Mouse (Mus musculus): Measurements from ENCODE around the gene Tmprss6. TPM values are rescaled to one million over a fixed set of nuclear protein-coding genes. Genes with fewer than 3 reads are reported as not detected.

Tmprss6 gene
- total RNA-seq, 1 experiment from 2014 or later, result 37.6 TPM

DNA sequence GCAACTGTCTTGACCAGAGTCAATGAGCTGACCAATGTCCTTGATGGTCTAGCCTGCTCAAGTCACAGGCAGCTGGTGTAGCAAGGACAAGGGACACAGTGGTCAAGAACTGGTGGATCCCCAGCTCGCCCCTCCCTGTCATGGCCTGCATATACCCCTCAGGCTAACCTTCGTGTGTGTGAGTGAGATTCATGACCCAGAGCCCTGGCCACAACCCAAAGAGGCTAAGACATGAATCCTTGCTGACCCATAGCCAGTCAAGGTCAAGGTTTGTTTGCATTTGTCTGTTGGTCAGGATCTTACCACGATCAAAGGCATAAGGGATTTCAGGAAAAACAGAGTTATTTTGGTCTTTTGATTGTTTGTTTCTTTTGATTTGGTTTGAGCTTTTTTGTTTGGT lies 14.1 kb upstream of the Tmprss6 start:
- DNase-seq, result peak; percentile 60

DNA sequence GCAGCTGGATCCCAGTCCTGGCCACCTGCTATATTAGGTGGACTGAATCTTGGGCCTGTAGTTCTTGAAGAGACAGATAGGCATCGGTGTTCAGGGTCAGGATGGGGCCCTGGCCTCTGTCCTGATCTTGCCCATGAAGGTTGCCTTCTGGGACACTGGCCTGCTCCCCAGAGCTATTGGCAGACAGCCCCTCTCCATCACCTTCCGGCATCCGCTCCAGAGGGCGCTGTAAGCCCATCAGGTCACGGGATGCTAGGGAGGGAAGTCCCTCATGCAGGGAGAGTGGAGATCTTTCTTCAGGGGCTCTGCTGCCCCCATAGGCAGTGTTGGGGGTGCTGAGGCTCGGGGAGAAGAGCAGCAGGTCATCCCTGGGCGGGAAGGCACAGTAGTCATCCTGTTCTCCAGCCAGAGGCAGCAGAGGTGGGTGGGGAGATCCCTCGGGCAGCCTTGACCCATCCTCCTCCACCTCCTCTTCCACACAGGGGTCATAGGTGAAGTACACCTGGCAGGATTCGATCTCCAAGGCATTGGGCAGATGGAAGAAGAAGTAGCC lies 13.1 kb upstream of the Tmprss6 start:
- peak; percentile 56 for DNase-seq

DNA sequence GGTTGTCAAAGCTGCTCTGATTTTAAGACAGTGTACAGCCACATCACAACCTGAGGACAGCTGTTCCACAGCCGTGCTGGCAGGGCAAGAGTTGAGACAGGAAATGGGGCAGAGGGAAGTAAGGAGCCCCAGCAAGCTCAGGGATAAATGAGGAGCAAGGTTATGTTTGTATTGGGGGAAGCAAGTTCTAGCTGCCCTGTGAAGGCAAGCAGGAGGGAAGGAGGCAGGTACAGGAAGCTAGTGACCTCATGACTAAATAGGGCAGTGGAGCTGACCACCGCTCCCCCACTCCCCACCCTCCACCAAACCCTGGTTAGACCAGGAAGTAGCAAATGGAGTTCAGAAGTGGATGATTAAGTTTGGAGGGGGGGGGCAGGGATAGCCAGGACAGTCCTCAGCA lies 12.6 kb upstream of the Tmprss6 start:
- DNase-seq, result no peak

- no peak for DNase-seq
These were observed 11.7 kb upstream of the Tmprss6 start for GRCm38 (mm10) chr15:78480111-78480510.

- no peak for DNase-seq
These were observed 11.0 kb upstream of the Tmprss6 start for GRCm38 (mm10) chr15:78479470-78479869.

DNA sequence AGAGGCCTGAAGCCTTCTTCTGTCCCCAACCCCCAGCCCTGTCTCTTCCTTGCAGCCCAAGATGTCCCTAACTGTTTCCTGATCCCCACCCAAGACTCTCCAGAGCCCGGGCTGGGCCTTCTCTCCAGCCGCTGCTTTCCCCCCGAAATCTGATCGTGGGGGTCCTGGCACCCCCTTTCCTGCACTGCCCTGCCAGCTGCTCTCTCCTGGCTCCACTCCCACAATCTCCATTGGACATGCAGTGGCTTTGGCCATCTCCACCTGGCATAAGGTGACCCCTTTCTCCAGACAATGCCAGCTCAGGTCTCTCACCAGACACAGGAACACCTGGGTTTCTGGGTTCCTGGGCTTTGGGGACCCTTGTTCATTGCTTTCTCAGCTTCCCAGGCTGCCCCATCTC lies 9.6 kb upstream of the Tmprss6 start:
- no peak for DNase-seq

GRCm38 (mm10) chr15:78476878-78477277 lies 8.4 kb upstream of the Tmprss6 start:
- no peak for DNase-seq

DNA sequence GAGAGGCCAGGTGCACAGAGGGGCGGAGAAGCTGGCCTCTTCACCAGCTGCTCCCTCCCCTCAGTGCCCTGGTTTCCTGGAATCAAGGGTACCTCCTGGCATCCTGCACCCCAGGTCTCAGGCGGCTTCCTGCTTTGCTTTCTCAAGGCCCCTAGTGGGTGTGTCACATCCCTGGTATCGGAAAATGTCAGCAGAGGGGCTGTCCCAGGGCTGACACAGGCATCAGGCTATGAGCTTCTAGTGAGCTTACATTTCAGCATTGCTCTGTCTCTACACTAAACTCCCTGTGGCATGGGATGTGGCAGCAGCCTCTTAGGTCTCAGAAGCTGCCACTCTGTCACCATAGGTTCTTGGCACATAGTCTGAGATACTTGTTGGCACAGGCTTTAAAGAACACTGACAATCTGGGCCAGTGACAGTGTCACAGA lies 7.2 kb upstream of the Tmprss6 start:
- peak; percentile 61 for DNase-seq

DNA sequence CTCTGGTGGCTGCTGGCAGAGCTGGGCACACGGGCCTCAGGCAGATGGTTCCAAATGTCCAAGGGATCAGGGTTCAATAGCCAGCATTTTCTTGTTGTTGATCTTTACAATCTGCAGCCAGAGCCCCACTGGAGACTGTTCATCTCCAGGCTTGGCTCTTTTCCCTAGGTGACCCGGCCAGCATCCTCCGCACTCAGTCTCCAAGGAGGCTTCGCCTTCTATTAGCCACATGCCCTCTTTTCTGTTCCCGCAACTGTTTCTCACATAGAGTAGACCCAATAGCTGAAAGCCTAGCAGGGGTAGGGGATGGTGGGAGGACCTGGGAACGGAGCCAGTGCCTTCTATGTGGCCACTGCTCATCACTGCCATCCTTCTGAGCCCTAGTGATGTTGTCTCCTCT lies 5.0 kb upstream of the Tmprss6 start:
- no peak for DNase-seq

GRCm38 (mm10) chr15:78471902-78472301 lies 3.5 kb upstream of the Tmprss6 start:
- DNase-seq, result no peak

GRCm38 (mm10) chr15:78470495-78471276 lies 2.3 kb upstream of the Tmprss6 start:
- DNase-seq, result peak; percentile 51

GRCm38 (mm10) chr15:78467570-78467969 lies 864 bp downstream of the Tmprss6 start:
- DNase-seq, result peak; percentile 57

- no peak for DNase-seq
These were observed 1.6 kb downstream of the Tmprss6 start for GRCm38 (mm10) chr15:78466809-78467208.

DNA sequence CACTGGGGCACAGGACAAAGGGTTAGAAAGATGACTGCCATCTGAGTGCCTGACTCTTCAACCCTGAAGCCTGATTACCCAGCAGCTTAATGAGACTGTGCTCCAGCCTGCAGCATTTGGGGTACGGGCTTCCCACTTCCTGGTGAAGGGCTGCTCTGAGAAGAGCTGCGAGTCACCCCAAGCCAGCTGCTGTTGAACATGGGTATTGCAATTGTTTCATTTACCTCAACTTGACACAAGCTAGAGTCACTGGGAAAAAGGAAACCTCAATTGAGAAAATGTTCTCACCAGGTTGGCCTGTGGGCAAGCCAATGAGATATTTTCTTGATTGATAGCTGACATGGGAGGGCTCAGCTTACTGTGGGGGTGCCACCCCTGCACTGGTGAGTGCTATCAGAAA lies 5.5 kb downstream of the Tmprss6 start:
- no peak for DNase-seq

GRCm38 (mm10) chr15:78457193-78457592 lies 11.2 kb downstream of the Tmprss6 start:
- no peak for DNase-seq

GRCm38 (mm10) chr15:78456051-78456450 lies 12.4 kb downstream of the Tmprss6 start:
- no peak for DNase-seq

- no peak for DNase-seq
These were observed 13.3 kb downstream of the Tmprss6 start for GRCm38 (mm10) chr15:78455168-78455567.

DNA sequence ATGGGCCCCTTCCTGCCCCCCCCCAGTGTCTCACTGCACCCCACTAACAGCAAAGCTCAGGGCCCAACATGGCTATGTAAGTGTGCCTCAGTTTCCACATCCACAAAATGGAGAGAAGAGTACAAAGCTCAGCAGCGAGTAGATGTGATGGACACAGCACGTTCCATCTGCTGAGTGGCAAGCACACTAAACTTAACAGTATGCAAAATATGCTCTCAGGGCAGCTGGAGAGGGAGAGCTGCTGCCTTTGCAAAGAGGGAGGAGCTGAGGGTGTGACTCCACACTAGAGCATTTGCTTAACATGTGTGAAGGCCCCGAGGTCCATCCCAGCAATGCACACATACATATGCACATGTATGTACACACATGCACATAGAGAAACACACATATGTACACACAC lies 15.5 kb downstream of the Tmprss6 start:
- DNase-seq, result no peak

DNA sequence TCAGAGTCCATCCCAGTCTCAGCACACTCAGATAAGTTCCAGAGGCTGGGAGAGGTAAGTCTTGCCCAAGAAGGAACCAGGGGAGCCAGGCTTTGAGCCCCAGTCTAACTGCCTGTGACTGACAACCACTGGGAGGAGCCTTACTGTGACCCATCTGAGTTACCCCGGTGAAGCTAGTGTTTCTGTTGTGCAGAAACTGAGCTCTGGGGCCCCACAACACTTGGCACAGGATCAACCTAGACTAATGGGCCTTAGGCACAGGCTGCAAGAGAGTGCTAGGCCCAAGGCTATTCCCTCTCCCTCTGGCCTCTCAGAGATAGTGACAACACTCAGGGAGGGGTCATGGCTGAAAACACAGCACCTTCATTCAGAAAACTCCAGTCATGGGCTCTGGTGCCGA lies 17.2 kb downstream of the Tmprss6 start:
- DNase-seq, result peak; percentile 45

GRCm38 (mm10) chr15:78450419-78450768 lies 18.0 kb downstream of the Tmprss6 start:
- no peak for DNase-seq

- DNase-seq, result peak; percentile 83
These were observed 18.6 kb downstream of the Tmprss6 start for GRCm38 (mm10) chr15:78449694-78450418.

- DNase-seq, result no peak
These were observed 19.3 kb downstream of the Tmprss6 start for GRCm38 (mm10) chr15:78449131-78449530.

- DNase-seq, result peak; percentile 98
These were observed 20.5 kb downstream of the Tmprss6 start for GRCm38 (mm10) chr15:78447746-78448535.

Measured in adrenal gland, postnatal 14 days (tissue).